Mouse (Mus musculus) stomach, embryonic 16.5 days (tissue): ENCODE results near the gene Bak1. TPM values are rescaled to one million over a fixed set of nuclear protein-coding genes. Genes with fewer than 3 reads are reported as not detected.
"Not testable (repeated sequence)": the region's sequence is repeated elsewhere in the genome, so short reads cannot be mapped to it uniquely, and the experiment has no call there.

Source experiments
- ATAC-seq: fragments of 200-750 bp; cut with Nextera tagmentation; 2 replicates; pipeline ENCODE4 v1.8.0; 2017; ENCODE audit warnings: moderate number of reproducible peaks, moderate TSS enrichment; ENCODE audit not compliant: insufficient read depth, low FRiP score
- H3K27ac ChIP-seq: fragments of 300-500 bp; sonication (generic); 2 replicates; pipeline ENCODE4 v1.5.1; 2014; ENCODE audit warnings: low read length
- H3K27me3 ChIP-seq: fragments of 300-500 bp; sonication (generic); 2 replicates; pipeline ENCODE4 v1.6.1; 2014; ENCODE audit warnings: low read length, control low read depth, mixed read lengths; ENCODE audit not compliant: control insufficient read depth, insufficient read depth
- H3K36me3 ChIP-seq: fragments of 300-500 bp; sonication (generic); 2 replicates; pipeline ENCODE4 v1.6.1; 2014; ENCODE audit warnings: low read length; ENCODE audit not compliant: control insufficient read depth, insufficient read depth
- H3K4me1 ChIP-seq: fragments of 300-500 bp; sonication (generic); 2 replicates; pipeline ENCODE4 v1.6.1; 2014; ENCODE audit warnings: low read length, control low read depth, mixed read lengths; ENCODE audit not compliant: control insufficient read depth, insufficient read depth
- H3K4me2 ChIP-seq: fragments of 300-500 bp; sonication (generic); 2 replicates; pipeline ENCODE4 v1.6.1; 2014; ENCODE audit warnings: low read depth, low read length, mixed read lengths
- H3K4me3 ChIP-seq: fragments of 300-500 bp; sonication (generic); replicated peaks from 2 replicates; pipeline ENCODE4 v1.5.1; 2014; ENCODE audit warnings: mild to moderate bottlenecking, low read length
- H3K9ac ChIP-seq: fragments of 300-500 bp; sonication (generic); 2 replicates; pipeline ENCODE4 v1.6.1; 2014; ENCODE audit warnings: low read length
- H3K9me3 ChIP-seq: fragments of 300-500 bp; sonication (generic); replicated peaks from 2 replicates; pipeline ENCODE4 v1.6.1; 2016; ENCODE audit warnings: low read length, control low read depth; ENCODE audit not compliant: control insufficient read depth
- WGBS: fragments of 180-500 bp; shearing (Covaris S2); extraction: QIAGEN DNeasy Blood & Tissue Kit; methylation state at CpG from one replicate; pipeline ENCODE4 v1.1.7; 2014; 5-methylcytosine and 5-hydroxymethylcytosine counted together
- polyA plus RNA-seq: library from polyadenylated mRNA; unstranded; fragments of >200 nt; fragmentation: Nextera tagmentation; extraction: Ambion mirVana; gene quantifications from 2 replicates; pipeline ENCODE4 v1.2.1, GENCODE M21; 2015

Bak1 gene
- polyA plus RNA-seq, 1 experiment from 2014 or later: 6.7 TPM

DNA sequence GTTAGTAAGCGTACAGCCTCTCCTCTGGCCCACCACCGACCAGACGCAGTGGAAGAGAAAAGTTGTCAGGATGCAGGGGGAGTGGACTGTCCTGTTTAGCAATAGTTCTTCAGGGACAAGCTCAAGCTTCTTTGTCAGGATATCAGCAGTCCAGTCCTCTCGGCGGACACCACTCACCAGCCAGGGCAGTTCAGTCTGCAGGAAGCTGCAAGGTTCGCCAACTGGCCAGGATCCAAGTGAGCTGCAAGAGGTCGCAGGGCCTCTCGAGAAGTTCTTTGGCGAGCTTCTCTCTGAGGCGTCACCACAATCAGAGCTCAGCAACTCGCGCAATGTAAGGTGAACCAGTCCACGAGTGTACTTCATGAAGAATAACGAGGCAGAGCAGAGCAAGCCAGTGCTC lies 34.4 kb downstream of the Bak1 start:
- H3K27ac ChIP-seq: peak overlapping the region; percentile 42
- H3K9me3 ChIP-seq: no peaks in the 10 kb centered on the region
- no peaks in the 10 kb centered on the region for H3K36me3 ChIP-seq
- no peak for ATAC-seq
- H3K4me1 ChIP-seq: no peaks in the 10 kb centered on the region
- H3K4me2 ChIP-seq: no peak overlapping the region
- H3K27me3 ChIP-seq: no peaks in the 10 kb centered on the region
- 63% methylated on average over 14 of the region's 14 CpGs for WGBS
- H3K9ac ChIP-seq: no peak overlapping the region
- H3K4me3 ChIP-seq: no peak overlapping the region

DNA sequence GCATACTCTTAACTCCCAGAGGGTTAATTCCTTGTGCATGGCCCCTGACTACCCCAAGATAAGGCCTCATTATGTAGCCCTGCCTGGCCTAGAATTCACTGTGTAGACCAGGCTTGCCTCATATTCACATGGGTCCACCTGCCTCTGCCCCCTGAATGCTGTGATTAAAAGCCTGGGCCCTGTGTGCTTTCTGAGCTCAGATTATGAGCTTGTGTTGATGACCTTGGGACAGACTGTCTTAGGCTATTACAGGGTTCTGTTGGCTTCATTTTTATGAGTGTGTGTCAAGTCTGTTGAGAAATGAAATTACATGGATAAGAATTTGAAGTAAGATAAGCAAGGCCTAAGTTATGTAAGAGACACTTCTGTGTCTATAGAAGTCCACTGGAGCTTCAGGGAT lies 38.3 kb downstream of the Bak1 start:
- H3K27ac ChIP-seq: no peak overlapping the region

DNA sequence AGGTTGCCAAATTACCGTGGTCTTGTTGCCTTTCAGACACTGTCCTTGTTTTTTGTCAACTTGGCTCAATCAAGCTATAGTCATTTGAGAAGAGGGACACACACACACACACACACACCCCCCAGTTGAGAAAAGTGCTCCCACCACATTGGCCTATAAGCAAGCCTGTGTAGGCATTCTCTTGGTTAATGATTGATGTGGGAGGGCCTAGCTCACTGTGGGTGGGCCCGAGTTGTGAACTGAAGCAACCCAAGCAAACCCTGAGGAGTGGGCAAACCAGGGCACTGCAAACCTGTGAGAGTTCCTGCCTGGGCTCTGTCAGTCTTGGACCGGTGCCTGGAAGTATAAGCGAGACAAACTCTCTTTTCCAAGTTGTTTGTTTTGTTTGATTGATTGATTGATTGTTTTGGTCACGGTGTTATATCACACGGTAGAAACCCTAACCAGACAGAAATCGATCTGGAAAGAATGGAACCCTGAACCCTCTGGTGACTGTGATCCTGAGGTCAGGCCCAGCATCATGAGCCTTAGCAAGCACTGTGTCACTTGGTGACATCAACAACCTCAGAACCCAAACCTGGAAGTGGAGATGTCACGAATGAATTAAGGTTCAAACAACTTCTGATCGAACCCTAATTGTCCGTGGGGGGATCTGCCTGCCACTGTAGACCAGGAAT lies 43.2 kb downstream of the Bak1 start:
- no peak overlapping the region for H3K9ac ChIP-seq
- no peak overlapping the region for H3K27ac ChIP-seq
- H3K4me2 ChIP-seq: no peak overlapping the region
- 55% methylated on average over 10 of the region's 10 CpGs for WGBS
- no peak for ATAC-seq
- no peaks in the 10 kb centered on the region for H3K36me3 ChIP-seq
- H3K4me1 ChIP-seq: no peaks in the 10 kb centered on the region
- H3K9me3 ChIP-seq: no peaks in the 10 kb centered on the region
- no peak overlapping the region for H3K4me3 ChIP-seq
- H3K27me3 ChIP-seq: no peaks in the 10 kb centered on the region

More for the DNA sequence above, 38.3 kb downstream of the Bak1 start:
- Histone ChIP-seq H3K9me3 (no peaks in the 10 kb centered on the region), H3K4me3 (no peak overlapping the region), H3K4me1 (no peaks in the 10 kb centered on the region), H3K4me2 (no peak overlapping the region), H3K27me3 (no peaks in the 10 kb centered on the region), H3K36me3 (no peaks in the 10 kb centered on the region), H3K9ac (no peak overlapping the region)
- 0 out of 2 replicates have a peak, but pooled peaks have one; percentile 25 for ATAC-seq

DNA sequence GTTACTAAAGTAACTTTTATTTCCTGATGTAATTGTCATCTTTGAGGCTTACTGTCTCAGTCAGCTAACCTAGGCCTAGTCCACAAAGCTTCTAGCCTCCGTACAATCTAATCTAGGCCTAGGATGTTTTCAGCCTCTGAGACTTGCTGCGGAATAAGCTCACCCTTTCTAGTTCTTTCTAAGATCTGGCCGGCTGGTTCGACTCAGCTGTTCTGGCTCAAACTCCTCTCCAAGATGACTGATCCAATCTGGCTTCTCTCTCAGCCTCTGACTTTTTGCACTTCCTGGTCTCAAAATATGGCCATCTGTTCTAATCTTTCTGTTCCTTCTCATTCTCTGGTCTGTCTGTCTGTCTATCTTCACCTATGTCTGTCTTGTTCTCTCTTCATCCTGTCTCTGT lies 45.4 kb downstream of the Bak1 start:
- Histone ChIP-seq H3K27me3 (no peaks in the 10 kb centered on the region), H3K4me2 (no peak overlapping the region), H3K36me3 (peaks cover 3% of the 10 kb centered on the region; the same call in 1 of the 2 replicates), H3K9ac (no peak overlapping the region), H3K27ac (no peak overlapping the region), H3K9me3 (no peaks in the 10 kb centered on the region), H3K4me1 (no peaks in the 10 kb centered on the region), H3K4me3 (no peak overlapping the region)
- ATAC-seq: no peak
- WGBS: 65% methylated on average over 4 of the region's 4 CpGs

DNA sequence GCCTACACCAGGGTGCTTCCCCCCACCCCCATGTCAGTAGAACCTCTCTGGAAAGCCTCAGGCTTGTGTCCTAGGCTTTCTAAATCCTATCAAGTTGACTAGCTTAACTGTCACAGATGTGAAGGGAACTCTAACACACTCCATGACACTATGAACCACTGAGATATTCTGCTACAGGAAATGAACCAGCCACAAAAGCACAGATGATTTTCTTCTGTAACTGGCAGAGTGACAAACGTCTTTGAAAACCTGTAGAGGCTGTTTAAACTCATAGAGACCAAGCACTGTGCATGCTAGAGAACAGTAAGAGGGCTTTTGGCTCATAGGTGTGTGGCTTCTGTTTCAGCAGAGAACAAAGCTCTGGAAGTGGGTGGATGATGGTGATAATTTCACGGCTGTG lies 47.8 kb downstream of the Bak1 start:
- H3K36me3 ChIP-seq: peaks cover 3% of the 10 kb centered on the region; the same call in 1 of the 2 replicates
- 48% methylated on average over 2 of the region's 2 CpGs for WGBS
- H3K4me3 ChIP-seq: no peak overlapping the region
- H3K9me3 ChIP-seq: no peaks in the 10 kb centered on the region
- H3K27me3 ChIP-seq: no peaks in the 10 kb centered on the region
- no peak overlapping the region for H3K27ac ChIP-seq
- 0 out of 2 replicates have a peak, but pooled peaks cover 2% of the 10 kb centered on the region for H3K4me1 ChIP-seq
- H3K4me2 ChIP-seq: no peak overlapping the region
- no peak overlapping the region for H3K9ac ChIP-seq
- no peak for ATAC-seq

DNA sequence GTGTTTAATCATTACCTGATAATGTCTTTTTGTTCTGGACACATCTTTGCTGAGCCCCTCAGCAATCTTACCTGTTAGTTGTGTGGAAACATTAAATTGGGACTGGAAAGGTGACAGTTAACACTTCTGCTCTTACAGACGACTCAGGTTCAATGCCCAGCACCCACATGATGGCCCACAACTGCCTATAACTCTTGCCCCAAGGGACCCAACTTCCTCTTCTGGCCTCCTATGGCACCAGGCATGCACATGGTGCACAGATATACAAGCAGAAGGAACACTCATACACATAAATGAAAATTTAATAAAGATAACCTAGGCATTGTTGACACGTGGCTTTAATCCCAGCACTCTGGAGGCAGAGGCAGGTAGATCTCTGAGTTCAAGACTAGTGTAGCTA lies 49.4 kb downstream of the Bak1 start:
- Histone ChIP-seq H3K9me3 (no peaks in the 10 kb centered on the region), H3K36me3 (peaks cover 13% of the 10 kb centered on the region; the same call in 1 of the 2 replicates), H3K9ac (no peak overlapping the region), H3K4me3 (no peak overlapping the region), H3K27ac (no peak overlapping the region), H3K4me2 (no peak overlapping the region), H3K4me1 (peaks cover 3% of the 10 kb centered on the region), H3K27me3 (no peaks in the 10 kb centered on the region)
- no peak for ATAC-seq
- 62% methylated on average over 2 of the region's 2 CpGs for WGBS

DNA sequence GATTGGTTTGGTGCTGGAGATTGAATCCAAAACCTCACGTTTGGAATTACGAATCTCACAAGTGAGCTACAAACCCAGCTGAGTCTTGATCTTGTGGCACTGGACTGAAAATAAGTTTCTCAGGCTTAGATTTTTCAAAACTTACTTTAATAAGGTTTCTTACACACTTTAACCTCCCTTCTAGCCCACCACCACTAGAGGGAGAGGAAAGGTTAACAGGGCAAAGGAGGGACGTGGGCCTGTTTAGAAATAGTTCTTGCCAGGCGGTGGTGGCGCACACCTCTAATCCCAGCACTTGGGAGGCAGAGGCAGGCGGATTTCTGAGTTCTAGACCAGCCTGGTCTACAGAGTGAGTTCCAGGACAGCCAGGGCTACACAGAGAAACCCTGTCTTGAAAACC lies 51.5 kb downstream of the Bak1 start:
- 88% methylated on average over 6 of the region's 6 CpGs for WGBS

DNA sequence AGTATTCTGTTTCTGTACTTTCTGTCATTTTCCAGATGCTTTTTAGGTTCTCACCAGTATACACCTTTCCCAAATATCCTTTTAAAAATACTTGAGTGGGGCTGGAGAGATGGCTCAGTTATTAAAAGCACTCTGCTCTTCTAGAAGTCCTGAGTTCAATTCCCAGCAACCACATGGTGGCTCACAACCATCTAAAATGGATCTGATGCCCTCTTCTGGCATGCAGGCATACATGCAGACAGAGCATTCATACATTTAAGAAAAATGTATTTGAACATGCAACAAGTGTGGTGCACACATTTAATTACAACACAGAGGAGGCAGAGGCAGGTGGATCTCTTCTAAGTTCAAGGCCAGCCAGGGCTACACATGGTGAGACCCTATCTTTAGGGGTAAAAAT lies 53.4 kb downstream of the Bak1 start:
- Histone ChIP-seq H3K4me3 (no peak overlapping the region), H3K36me3 (peaks cover 13% of the 10 kb centered on the region; the same call in 1 of the 2 replicates), H3K9ac (no peak overlapping the region), H3K27ac (no peak overlapping the region), H3K9me3 (no peaks in the 10 kb centered on the region), H3K27me3 (no peaks in the 10 kb centered on the region), H3K4me1 (peaks cover 25% of the 10 kb centered on the region), H3K4me2 (no peak overlapping the region)
- no peak for ATAC-seq

More for the DNA sequence above, 51.5 kb downstream of the Bak1 start:
- not testable (repeated sequence) for H3K4me3 ChIP-seq, H3K27ac ChIP-seq, H3K9me3 ChIP-seq, H3K27me3 ChIP-seq, H3K4me2 ChIP-seq, ATAC-seq, H3K9ac ChIP-seq
- Histone ChIP-seq H3K36me3 (peaks cover 13% of the 10 kb centered on the region; the same call in 1 of the 2 replicates), H3K4me1 (peaks cover 12% of the 10 kb centered on the region)

DNA sequence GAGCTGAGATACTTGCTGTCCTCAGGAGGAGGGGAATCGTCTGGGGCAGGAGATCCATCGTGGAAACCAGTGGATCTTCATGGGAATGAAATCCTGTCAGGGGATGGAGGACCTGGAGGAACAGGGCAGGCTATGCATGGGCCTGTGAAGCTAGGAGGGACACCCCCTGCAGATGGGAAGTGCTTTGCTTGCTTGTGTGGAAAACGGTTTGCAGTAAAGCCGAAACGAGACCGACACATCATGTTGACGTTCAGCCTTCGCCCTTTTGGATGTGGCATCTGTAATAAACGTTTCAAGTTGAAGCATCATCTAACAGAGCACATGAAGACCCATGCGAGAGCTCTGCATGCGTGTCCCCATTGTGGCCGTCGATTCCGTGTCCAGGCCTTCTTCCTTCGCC lies 54.3 kb downstream of the Bak1 start:
- 92% methylated on average over 15 of the region's 15 CpGs for WGBS
- peaks cover 25% of the 10 kb centered on the region for H3K4me1 ChIP-seq
- H3K36me3 ChIP-seq: peaks cover 13% of the 10 kb centered on the region; the same call in 1 of the 2 replicates
- no peak overlapping the region for H3K27ac ChIP-seq
- H3K9ac ChIP-seq: no peak overlapping the region
- ATAC-seq: no peak
- H3K9me3 ChIP-seq: no peaks in the 10 kb centered on the region
- H3K4me2 ChIP-seq: no peak overlapping the region
- no peaks in the 10 kb centered on the region for H3K27me3 ChIP-seq
- no peak overlapping the region for H3K4me3 ChIP-seq
